Mouse (Mus musculus) liver, embryonic 12.5 days (tissue): ENCODE measurements around the gene Commd4. TPM values are rescaled to one million over a fixed set of nuclear protein-coding genes. Genes with fewer than 3 reads are reported as not detected.
A peak's percentile ranks its signal among the peaks of the same experiment; 100 is the strongest.

Source experiments
- ATAC-seq: fragments of 200-750 bp; cut with Nextera tagmentation; 2 replicates; pipeline ENCODE4 v1.8.0; 2017; ENCODE audit warnings: moderate number of reproducible peaks, mild to moderate bottlenecking, moderate library complexity
- H3K27ac ChIP-seq: fragments of 300-500 bp; sonication (generic); 2 replicates; pipeline ENCODE4 v1.5.1; 2016; ENCODE audit warnings: mild to moderate bottlenecking
- H3K27me3 ChIP-seq: fragments of 300-500 bp; sonication (generic); replicated peaks from 2 replicates; pipeline ENCODE4 v1.6.1; 2016; ENCODE audit warnings: mild to moderate bottlenecking, moderate library complexity
- H3K36me3 ChIP-seq: fragments of 300-500 bp; sonication (generic); 2 replicates; pipeline ENCODE4 v1.6.1; 2016; ENCODE audit warnings: mild to moderate bottlenecking, moderate library complexity
- H3K4me1 ChIP-seq: fragments of 300-500 bp; sonication (generic); 2 replicates; pipeline ENCODE4 v1.6.1; 2016
- H3K4me2 ChIP-seq: fragments of 300-500 bp; sonication (generic); 2 replicates; pipeline ENCODE4 v1.6.1; 2016; ENCODE audit warnings: mild to moderate bottlenecking, moderate library complexity
- H3K4me3 ChIP-seq: fragments of 300-500 bp; sonication (generic); 2 replicates; pipeline ENCODE4 v1.5.1; 2016; ENCODE audit warnings: mild to moderate bottlenecking, moderate library complexity
- H3K9ac ChIP-seq: fragments of 300-500 bp; sonication (generic); 2 replicates; pipeline ENCODE4 v1.6.1; 2016; ENCODE audit warnings: mild to moderate bottlenecking, moderate library complexity
- H3K9me3 ChIP-seq: fragments of 300-500 bp; sonication (generic); replicated peaks from 2 replicates; pipeline ENCODE4 v1.6.1; 2016; ENCODE audit warnings: mild to moderate bottlenecking, moderate library complexity
- WGBS: fragments of 180-500 bp; shearing (Covaris S2); methylation state at CpG from one replicate; pipeline ENCODE4 v1.1.7; 2016; ENCODE audit not compliant: insufficient replicate concordance; 5-methylcytosine and 5-hydroxymethylcytosine counted together
- polyA plus RNA-seq: library from polyadenylated mRNA; unstranded; fragments of >200 nt; fragmentation: Nextera tagmentation; extraction: Ambion mirVana; gene quantifications from 2 replicates; pipeline ENCODE4 v1.2.1, GENCODE M21; 2016

Gene Commd4
- polyA plus RNA-seq, 1 experiment from 2014 or later = 62.8 TPM

DNA sequence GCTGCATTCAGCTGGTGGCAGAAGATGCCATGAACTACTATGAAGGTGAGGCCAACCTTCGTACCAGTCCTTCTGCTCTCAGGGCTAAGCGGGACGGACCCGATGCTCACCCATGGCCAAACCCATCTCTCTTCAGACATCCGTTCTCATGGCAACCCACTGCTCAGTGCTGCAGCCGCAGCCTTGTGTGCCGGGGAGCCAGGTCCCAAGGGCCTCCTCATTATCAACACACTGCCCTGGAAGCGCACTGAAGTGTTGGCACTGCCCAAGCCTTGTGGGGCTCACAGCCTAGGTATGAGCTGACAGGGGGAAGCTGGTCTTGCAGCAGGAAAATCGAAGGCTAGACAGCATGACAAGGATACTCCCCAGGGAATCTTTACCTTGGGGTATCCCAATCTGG lies 19.0 kb downstream of the Commd4 start:
- no peaks in the 10 kb centered on the region for H3K9me3 ChIP-seq
- no peak overlapping the region for H3K27ac ChIP-seq
- 82% methylated on average over 9 of the region's 9 CpGs for WGBS
- no peak overlapping the region for H3K4me2 ChIP-seq
- no peak overlapping the region for H3K4me3 ChIP-seq
- H3K27me3 ChIP-seq = no peaks in the 10 kb centered on the region
- H3K4me1 ChIP-seq = no peaks in the 10 kb centered on the region
- no peak overlapping the region for H3K9ac ChIP-seq
- no peak for ATAC-seq
- H3K36me3 ChIP-seq = peaks cover 88% of the 10 kb centered on the region

GRCm38 (mm10) chr9:57138507-57138906 lies 19.6 kb downstream of the Commd4 start:
- 88% methylated on average over 6 of the region's 6 CpGs for WGBS
- Histone ChIP-seq H3K27ac (no peak overlapping the region), H3K4me3 (no peak overlapping the region), H3K27me3 (no peaks in the 10 kb centered on the region), H3K36me3 (peaks cover 90% of the 10 kb centered on the region), H3K4me1 (no peaks in the 10 kb centered on the region), H3K4me2 (no peak overlapping the region), H3K9me3 (no peaks in the 10 kb centered on the region), H3K9ac (no peak overlapping the region)
- ATAC-seq = no peak

DNA sequence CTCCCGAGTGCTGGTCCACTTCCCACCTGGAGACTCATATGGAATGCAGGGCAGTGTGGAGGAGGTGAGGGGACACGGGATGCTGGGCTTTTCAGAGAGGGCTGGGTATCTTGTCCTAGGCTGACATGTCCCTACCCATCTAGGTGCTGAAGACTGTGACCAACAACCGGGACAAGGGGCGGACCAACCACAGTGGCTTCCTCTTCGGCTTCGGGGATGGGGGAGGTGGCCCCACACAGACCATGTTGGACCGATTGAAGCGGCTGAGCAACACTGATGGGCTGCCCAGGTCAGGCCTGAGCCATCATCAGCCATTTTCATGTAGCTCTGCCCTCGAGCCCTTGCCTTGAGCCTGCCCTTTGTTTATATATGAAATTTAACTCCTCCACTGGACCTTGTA lies 20.4 kb downstream of the Commd4 start:
- ATAC-seq = no peak
- Histone ChIP-seq H3K4me3 (no peak overlapping the region), H3K27ac (no peak overlapping the region), H3K36me3 (peaks cover 87% of the 10 kb centered on the region), H3K4me2 (no peak overlapping the region), H3K4me1 (no peaks in the 10 kb centered on the region), H3K9me3 (no peaks in the 10 kb centered on the region), H3K9ac (no peak overlapping the region), H3K27me3 (no peaks in the 10 kb centered on the region)
- WGBS = 76% methylated on average over 9 of the region's 9 CpGs

DNA sequence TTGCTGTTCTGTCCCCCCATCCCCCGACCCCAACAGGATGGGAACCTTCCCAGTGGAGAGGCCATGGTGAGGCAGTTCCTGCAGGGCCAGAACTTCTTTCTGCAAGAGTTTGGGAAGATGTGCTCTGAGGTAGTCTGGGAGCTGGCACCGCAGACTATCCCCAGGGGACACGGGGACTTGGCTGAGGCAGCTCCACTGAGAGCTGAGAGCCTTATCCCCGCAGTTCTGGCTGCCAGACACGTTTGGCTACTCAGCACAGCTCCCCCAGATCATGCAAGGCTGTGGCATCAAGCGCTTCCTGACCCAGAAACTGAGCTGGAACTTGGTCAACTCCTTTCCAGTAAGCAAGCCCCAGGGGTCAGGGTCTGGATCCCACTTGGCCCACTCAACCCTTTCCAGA lies 20.9 kb downstream of the Commd4 start:
- ATAC-seq = no peak
- WGBS = 76% methylated on average over 6 of the region's 6 CpGs

DNA sequence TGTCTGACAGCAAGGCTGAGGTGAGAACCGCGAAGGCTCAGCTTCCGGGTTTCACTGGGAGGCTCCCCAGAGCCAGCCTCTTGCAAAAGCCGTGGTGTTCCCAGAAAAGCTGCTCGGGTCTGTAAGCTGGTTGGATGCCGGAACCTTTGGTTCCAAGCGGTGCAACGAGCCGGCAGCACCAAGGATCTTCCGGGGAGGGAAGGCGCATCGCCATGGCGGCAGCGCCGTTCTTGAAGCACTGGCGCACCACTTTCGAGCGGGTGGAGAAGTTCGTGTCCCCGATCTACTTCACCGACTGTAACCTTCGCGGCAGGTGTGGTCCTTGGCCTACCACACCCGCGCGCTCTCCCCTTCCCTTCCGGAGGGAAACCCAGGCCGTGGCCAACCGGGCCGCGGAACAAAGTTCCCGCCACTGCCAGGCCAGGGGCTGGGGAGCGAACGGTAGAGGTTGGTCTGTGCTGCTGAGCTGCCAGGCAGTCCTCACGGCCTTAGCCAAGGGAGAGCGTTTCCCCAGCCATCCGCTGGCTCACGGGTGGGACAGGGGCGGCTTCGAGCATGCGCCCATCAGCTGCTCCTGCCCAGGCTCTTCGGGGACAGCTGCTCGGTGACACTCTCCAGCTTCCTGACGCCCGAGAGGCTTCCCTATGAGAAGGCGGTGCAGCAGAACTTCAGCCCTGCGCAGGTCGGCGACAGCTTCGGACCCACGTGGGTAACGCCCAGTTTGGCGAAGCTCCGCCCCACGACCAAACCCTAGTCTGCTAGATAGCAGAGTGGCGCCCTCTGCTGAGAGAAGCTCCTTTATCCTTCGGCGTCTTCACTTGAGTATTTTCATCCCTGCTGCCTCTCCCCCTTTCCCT lies 27.3 kb downstream of the Commd4 start, which contains the start of gene Man2c1:
Man2c1 (plus strand) TSS at position 114 of the 857 bp plus-strand sequence.
- Histone ChIP-seq H3K36me3 (peaks cover 51% of the 10 kb centered on the region), H3K9me3 (no peaks in the 10 kb centered on the region), H3K4me3 (peak within 1 kb of the TSS; percentile 76), H3K27me3 (no peaks in the 10 kb centered on the region), H3K4me1 (peaks cover 20% of the 10 kb centered on the region), H3K4me2 (peak within 1 kb of the TSS; percentile 95), H3K9ac (peak within 1 kb of the TSS; percentile 83), H3K27ac (peak within 1 kb of the TSS; percentile 97)
- peak; percentile 88 for ATAC-seq
- WGBS = under 1% methylated on average over 58 of the region's 58 CpGs

More for the DNA sequence above, 20.9 kb downstream of the Commd4 start:
- Histone ChIP-seq H3K4me2 (no peak overlapping the region), H3K4me3 (no peak overlapping the region), H3K9ac (no peak overlapping the region), H3K9me3 (no peaks in the 10 kb centered on the region), H3K36me3 (peaks cover 81% of the 10 kb centered on the region), H3K27ac (no peak overlapping the region), H3K4me1 (no peaks in the 10 kb centered on the region), H3K27me3 (no peaks in the 10 kb centered on the region)

GRCm38 (mm10) chr9:57129641-57130040 lies 28.5 kb downstream of the Commd4 start:
- no peaks in the 10 kb centered on the region for H3K27me3 ChIP-seq
- peaks cover 50% of the 10 kb centered on the region for H3K36me3 ChIP-seq
- peak overlapping the region; percentile 76 for H3K4me3 ChIP-seq
- ATAC-seq = no peak
- H3K4me2 ChIP-seq = peak overlapping the region; percentile 95
- peaks cover 20% of the 10 kb centered on the region for H3K4me1 ChIP-seq
- H3K9ac ChIP-seq = peak overlapping the region; percentile 83
- no peak overlapping the region for H3K27ac ChIP-seq
- H3K9me3 ChIP-seq = no peaks in the 10 kb centered on the region

DNA sequence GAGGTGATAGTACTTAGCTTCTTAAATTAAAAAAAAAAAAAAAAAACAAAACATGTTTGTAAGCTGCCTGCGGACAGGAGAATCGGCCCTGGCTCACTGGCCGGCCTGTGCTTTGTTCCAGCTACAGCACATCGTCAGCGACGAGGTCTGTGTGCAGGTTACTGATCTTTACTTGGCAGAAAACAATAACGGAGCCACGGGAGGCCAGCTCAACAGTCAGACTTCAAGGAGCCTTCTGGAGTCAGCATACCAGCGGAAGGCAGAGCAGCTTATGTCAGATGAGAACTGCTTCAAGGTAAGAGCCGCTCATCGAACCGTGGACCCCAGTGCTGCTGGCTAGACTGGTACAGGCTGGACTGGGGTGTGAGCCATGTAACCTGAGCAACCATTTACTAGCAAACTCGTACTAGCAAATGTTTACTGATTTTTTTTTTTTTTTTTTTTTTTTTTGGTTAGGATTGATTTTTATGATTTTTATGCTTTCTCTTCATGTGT lies 40.8 kb downstream of the Commd4 start:
- Histone ChIP-seq H3K4me2 (no peak overlapping the region), H3K4me3 (no peak overlapping the region), H3K27me3 (no peaks in the 10 kb centered on the region), H3K27ac (no peak overlapping the region), H3K9me3 (no peaks in the 10 kb centered on the region), H3K9ac (no peak overlapping the region), H3K36me3 (peaks cover 99% of the 10 kb centered on the region), H3K4me1 (no peaks in the 10 kb centered on the region)
- ATAC-seq = no peak
- WGBS = 93% methylated on average over 13 of the region's 13 CpGs

Other genes with a start within 250 kb of the Commd4 start
- gene Snx33, start 230.0 kb downstream of the Commd4 start, polyA plus RNA-seq = 1.8 and 2.2 TPM in 2 replicates
- 71.1 and 76.1 TPM in 2 replicates for gene Imp3, start 220.9 kb downstream of the Commd4 start, polyA plus RNA-seq
- gene Snupn, start 207.5 kb downstream of the Commd4 start, polyA plus RNA-seq = 13.2 and 13.6 TPM in 2 replicates
- 7.4 and 8.0 TPM in 2 replicates for gene Ptpn9, start 163.4 kb downstream of the Commd4 start, polyA plus RNA-seq
- 20.2 and 20.5 TPM in 2 replicates for gene Sin3a, start 86.3 kb downstream of the Commd4 start, polyA plus RNA-seq
- gene Man2c1, start 27.6 kb downstream of the Commd4 start, polyA plus RNA-seq = 31.5 and 35.4 TPM in 2 replicates
- 2.2 and 2.5 TPM in 2 replicates for gene Neil1, start 10.0 kb downstream of the Commd4 start, polyA plus RNA-seq
- not detected in 2 replicates for gene Trcg1, start 78.2 kb upstream of the Commd4 start, polyA plus RNA-seq
- gene 1700017B05Rik, start 104.3 kb upstream of the Commd4 start, polyA plus RNA-seq = 22.2 and 23.4 TPM in 2 replicates